Mouse (Mus musculus) splenic B cell, adult 2 months (primary cell): Measurements from ENCODE around the gene Mybph.
A peak's percentile ranks its signal among the peaks of the same experiment; 100 is the strongest.

Experiments used
- DNase-seq: peaks from one replicate; pipeline ENCODE4 v3.0.0-alpha.2; 2011; ENCODE audit warnings: low read depth, low spot score
- H3K27me3 ChIP-seq: 2 replicates; pipeline ENCODE4 v1.6.1; 2012; ENCODE audit warnings: mild to moderate bottlenecking, low read length, moderate library complexity, mixed read lengths; ENCODE audit not compliant: control insufficient read depth, poor library complexity, insufficient read depth, severe bottlenecking
- H3K36me3 ChIP-seq: 2 replicates; pipeline ENCODE4 v1.6.1; 2012; ENCODE audit warnings: mild to moderate bottlenecking, low read length, moderate library complexity, mixed read lengths; ENCODE audit not compliant: control insufficient read depth, poor library complexity, insufficient read depth, severe bottlenecking

Gene Mybph

GRCm38 (mm10) chr1:134167416-134168305, 25.6 kb upstream of the Mybph start:
- H3K36me3 ChIP-seq: no peaks in the 10 kb centered on the region
- DNase-seq: no peak
- no peaks in the 10 kb centered on the region for H3K27me3 ChIP-seq

- no peak for DNase-seq
- Histone ChIP-seq H3K27me3 (no peaks in the 10 kb centered on the region), H3K36me3 (no peaks in the 10 kb centered on the region)
Observed at GRCm38 (mm10) chr1:134168567-134168966, 24.7 kb upstream of the Mybph start.

GRCm38 (mm10) chr1:134168985-134169697, 24.1 kb upstream of the Mybph start:
- Histone ChIP-seq H3K27me3 (no peaks in the 10 kb centered on the region), H3K36me3 (no peaks in the 10 kb centered on the region)
- no peak for DNase-seq

- no peaks in the 10 kb centered on the region for H3K36me3 ChIP-seq
- no peaks in the 10 kb centered on the region for H3K27me3 ChIP-seq
- no peak for DNase-seq
Observed at GRCm38 (mm10) chr1:134173081-134173480, 20.2 kb upstream of the Mybph start.

GRCm38 (mm10) chr1:134177976-134178375, 15.3 kb upstream of the Mybph start:
- no peak for DNase-seq
- no peaks in the 10 kb centered on the region for H3K27me3 ChIP-seq
- no peaks in the 10 kb centered on the region for H3K36me3 ChIP-seq

- Histone ChIP-seq H3K36me3 (no peaks in the 10 kb centered on the region), H3K27me3 (no peaks in the 10 kb centered on the region)
- no peak for DNase-seq
Observed at GRCm38 (mm10) chr1:134182025-134182424, 11.2 kb upstream of the Mybph start, which contains the start of gene Chil1. Gene Chil1 (plus strand): TSS chr1:134182176.

- no peak for DNase-seq
- no peaks in the 10 kb centered on the region for H3K27me3 ChIP-seq
- H3K36me3 ChIP-seq: no peaks in the 10 kb centered on the region
Observed at GRCm38 (mm10) chr1:134184089-134184488, 9.2 kb upstream of the Mybph start.

- no peak for DNase-seq
- no peaks in the 10 kb centered on the region for H3K27me3 ChIP-seq
- H3K36me3 ChIP-seq: no peaks in the 10 kb centered on the region
Observed at GRCm38 (mm10) chr1:134188217-134188616, 5.0 kb upstream of the Mybph start.

GRCm38 (mm10) chr1:134188989-134189729, 4.1 kb upstream of the Mybph start:
- Histone ChIP-seq H3K27me3 (no peaks in the 10 kb centered on the region), H3K36me3 (no peaks in the 10 kb centered on the region)
- DNase-seq: peak; percentile 47

- no peaks in the 10 kb centered on the region for H3K27me3 ChIP-seq
- H3K36me3 ChIP-seq: no peaks in the 10 kb centered on the region
- DNase-seq: no peak
Observed at GRCm38 (mm10) chr1:134191192-134191591, 2.1 kb upstream of the Mybph start.

GRCm38 (mm10) chr1:134192024-134192423, 1.2 kb upstream of the Mybph start:
- Histone ChIP-seq H3K27me3 (no peaks in the 10 kb centered on the region), H3K36me3 (no peaks in the 10 kb centered on the region)
- no peak for DNase-seq

GRCm38 (mm10) chr1:134193674-134194197, 488 bp downstream of the Mybph start:
- DNase-seq: no peak
- H3K36me3 ChIP-seq: no peaks in the 10 kb centered on the region
- no peaks in the 10 kb centered on the region for H3K27me3 ChIP-seq

GRCm38 (mm10) chr1:134194298-134195022, 1.2 kb downstream of the Mybph start:
- no peaks in the 10 kb centered on the region for H3K36me3 ChIP-seq
- H3K27me3 ChIP-seq: no peaks in the 10 kb centered on the region
- DNase-seq: no peak

GRCm38 (mm10) chr1:134195117-134195516, 1.9 kb downstream of the Mybph start:
- DNase-seq: no peak
- no peaks in the 10 kb centered on the region for H3K36me3 ChIP-seq
- H3K27me3 ChIP-seq: no peaks in the 10 kb centered on the region
